Mouse (Mus musculus): ENCODE measurements around the gene Clec2g.
"Not testable (repeated sequence)": the region's sequence is repeated elsewhere in the genome, so short reads cannot be mapped to it uniquely, and the experiment has no call there.

Gene Clec2g

DNA sequence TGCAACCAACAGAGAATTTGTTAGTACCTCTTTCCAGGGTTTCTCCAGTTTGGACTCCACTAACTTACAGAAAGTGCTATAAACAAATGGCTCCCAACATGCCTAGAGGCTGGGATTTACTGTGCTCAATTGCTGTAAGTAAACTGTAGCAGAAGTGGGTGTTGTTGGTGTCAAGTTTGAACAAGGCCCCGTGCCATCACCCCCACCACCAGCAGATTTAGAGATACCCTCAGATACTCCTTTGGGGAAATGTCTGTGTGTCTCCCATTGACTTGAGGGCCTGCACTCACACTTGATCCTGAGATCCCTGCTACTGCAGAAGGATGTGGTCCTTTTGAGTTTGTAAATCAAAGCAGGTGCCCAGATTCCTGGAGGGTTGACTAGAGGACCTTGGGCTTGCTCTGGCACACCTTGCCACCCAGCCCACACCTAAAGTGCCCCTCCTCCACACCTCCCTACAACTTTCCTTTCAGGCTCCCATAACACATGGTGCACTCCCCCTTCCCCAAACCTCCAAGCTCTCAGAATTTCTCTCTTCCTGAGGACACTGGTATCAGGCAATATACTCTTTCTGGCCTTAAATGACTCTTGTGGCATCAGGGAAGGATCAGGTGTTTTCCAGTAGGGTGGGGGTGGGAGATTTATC, 37.3 kb downstream of the Clec2g start:
- no peak for DNase-seq (ENCODE audit: low spot score in 2 of 2)

GRCm38 (mm10) chr6:128972156-128972555, 38.0 kb downstream of the Clec2g start:
- no peak for DNase-seq (ENCODE audit: low spot score in 2 of 2)

DNA sequence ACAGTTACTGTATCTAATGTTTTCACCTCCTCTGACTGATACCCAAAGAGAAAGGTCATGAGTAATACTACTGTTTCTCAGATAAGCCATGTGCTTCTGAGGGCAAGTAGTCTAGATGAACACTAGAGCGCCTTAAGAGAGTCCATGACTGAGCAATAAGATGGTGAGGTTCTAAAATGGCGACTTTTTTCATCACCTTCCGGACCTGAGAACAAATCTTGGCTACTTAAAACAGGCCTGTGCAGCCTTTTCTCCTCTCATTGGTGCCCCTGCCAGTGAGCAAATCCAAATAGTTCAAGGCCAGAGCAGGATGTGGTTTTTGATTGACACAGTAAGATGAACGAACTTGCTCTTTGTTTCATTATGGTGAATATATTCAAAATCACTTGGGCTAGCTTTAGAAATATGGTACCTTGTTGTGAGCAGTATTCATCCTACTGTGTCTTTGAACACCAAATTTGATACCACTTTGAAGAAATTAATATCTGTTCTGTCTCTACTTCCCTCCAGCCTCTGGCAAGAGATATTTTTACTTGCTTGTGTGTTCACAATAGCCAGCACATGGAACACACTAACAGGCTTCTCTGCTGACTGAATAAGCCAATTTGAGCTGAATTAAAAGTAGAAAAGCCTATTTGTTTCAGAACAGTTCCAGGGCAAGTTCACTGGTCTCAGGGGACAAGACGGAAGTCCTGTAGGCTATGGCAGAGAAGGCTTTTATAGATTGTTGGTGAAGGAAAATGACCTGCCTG, 38.7 kb downstream of the Clec2g start:
- DNase-seq (ENCODE audit: low spot score in 2 of 2), result peak; percentile 48 to 52

DNA sequence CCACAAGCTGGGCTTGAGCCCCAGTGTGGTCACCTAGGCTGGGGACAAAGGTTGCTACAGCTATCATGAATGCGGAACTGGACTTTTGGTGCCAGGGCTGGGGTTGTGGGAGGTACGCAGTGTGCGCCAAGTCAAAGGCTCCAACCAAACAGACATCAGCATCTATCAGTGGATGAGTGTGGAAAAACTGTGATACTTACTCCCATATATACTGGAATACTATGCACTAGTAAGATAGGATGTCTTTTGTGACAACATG, 39.2 kb downstream of the Clec2g start:
- peak in 1 of 2 experiments; percentile 7 for DNase-seq (ENCODE audit: low spot score in 2 of 2)

GRCm38 (mm10) chr6:128974850-128975249, 40.7 kb downstream of the Clec2g start:
- peak; percentile 63 to 70 for DNase-seq (ENCODE audit: low spot score in 2 of 2)

DNA sequence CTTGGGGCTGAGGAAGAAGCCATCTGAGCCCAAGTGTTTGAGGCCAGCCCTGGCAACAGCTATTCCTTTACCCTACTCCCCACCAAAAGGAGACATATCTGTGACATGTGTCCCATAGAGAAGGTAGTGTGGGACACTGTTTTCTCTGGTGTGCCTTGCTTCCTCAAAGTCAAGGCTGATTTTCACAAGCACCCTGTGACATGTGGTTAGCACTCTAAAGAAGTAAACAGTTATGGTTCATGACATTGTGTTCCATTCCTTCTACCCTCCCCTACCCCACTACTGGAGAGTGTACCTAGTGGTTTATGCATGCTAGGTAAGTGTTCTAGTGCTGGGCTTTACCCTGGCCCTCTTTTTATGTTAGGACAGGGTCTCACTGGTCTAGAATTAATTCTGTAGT, 42.0 kb downstream of the Clec2g start:
- peak; percentile 69 to 73 for DNase-seq (ENCODE audit: low spot score in 2 of 2)

DNA sequence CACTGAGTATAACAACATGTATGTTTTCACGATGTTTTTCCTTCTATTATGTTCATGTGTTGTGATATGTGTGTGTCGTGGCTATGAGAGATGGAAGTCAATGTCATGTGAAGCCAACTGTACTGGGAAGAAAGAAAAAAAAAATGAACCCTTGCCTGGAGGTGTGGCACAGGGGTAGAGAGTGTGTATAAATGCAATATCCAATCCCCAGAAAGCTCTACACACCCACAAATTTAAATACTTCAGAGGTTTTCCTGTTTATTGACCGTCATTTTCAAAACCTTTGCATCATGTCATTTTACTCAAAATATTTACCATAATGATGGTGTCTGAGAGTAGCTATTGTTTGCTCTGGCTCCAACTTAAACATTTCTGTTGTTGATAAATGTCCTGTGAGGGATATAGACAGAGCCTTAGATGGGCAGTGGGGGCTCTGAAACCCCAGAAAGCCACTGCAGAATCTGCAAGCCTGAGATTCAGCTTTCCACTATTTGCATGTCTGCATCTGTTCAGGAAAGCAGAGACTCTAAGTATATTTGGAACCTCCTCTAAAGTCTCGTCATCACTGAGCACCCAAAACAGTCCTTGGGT, 47.9 kb downstream of the Clec2g start:
- not testable (repeated sequence) for DNase-seq (ENCODE audit: low spot score in 2 of 2)

- DNase-seq (ENCODE audit: low spot score in 2 of 2), result no peak
These were observed 58.2 kb downstream of the Clec2g start for GRCm38 (mm10) chr6:128992337-128992736.

- peak; percentile 28 to 44 for DNase-seq (ENCODE audit: low spot score in 2 of 2)
These were observed 58.6 kb downstream of the Clec2g start for GRCm38 (mm10) chr6:128992753-128993152.

GRCm38 (mm10) chr6:128993221-128993620, 59.0 kb downstream of the Clec2g start:
- no peak for DNase-seq (ENCODE audit: low spot score in 2 of 2)

GRCm38 (mm10) chr6:128994336-128994735, 60.2 kb downstream of the Clec2g start:
- no peak for DNase-seq (ENCODE audit: low spot score in 2 of 2)

GRCm38 (mm10) chr6:128994742-128995141, 60.6 kb downstream of the Clec2g start:
- DNase-seq (ENCODE audit: low spot score in 2 of 2), result no peak

GRCm38 (mm10) chr6:128995250-128996053, 61.3 kb downstream of the Clec2g start:
- no peak for DNase-seq (ENCODE audit: low spot score in 2 of 2)

DNA sequence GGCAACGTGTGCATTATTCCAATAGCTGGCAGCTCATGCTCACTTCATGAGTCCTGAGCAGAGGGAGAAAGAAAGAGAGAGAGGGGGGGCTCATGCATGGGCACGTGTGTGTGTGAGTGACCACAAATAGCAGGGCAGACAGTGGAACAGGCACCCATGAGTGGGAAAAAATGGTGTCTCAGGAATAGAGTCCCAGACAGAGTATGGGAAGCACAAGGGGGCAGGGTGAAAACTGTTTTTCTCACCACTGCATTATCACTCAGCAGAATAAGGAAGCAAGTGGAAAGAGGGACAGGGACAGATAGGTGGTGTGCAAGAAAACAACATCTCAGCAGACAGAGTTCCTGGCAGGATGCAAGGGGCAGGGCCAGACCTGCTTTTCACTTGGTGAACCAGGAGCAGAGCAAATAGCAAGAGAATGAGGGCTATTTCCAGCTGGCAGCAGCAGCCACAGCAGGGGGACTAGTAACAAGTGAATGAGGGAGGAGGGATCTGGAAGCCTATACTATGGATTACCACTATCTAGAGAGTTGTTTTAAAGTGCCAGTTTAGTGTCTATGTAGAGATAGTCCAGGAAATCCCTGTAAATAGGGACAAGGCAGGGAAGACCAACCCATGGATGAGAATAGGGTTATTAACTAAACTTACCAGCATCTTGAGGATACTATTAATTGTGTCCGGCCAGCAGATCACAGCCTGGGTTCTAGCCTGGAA, 62.0 kb downstream of the Clec2g start:
- no peak for DNase-seq (ENCODE audit: low spot score in 2 of 2)

DNA sequence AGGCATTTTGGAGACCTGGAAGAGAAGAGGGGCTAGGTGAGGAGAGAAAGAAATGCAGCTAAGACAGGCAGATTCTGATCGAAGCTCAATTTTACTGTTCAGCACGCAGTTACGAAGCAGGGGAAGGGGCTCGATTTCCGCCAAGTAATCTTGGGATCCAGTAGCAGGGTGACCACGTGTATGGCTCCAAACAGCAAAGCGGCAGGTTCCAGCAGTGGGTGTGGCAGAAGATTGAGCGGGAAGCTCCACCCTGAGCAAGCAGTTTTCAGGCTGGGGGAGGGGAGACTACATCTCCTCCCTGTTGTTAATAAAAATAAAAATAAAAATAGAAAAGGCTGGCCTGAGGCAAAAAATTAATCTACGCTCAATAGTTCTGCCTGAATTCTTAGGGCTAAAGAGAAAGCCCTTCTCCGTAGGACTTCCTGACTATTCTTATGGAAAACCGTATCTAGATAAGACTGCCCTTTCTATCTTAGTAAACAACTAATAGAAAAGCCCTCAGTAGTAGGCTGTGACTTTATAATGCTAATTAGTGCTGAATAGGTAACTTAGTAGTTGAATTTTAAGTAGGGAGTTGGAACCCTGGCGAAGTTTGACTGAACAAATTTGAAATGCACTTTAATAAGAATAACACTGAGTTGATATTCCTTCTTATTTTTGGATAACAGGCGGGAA, 62.7 kb downstream of the Clec2g start:
- DNase-seq (ENCODE audit: low spot score in 2 of 2), result no peak

DNA sequence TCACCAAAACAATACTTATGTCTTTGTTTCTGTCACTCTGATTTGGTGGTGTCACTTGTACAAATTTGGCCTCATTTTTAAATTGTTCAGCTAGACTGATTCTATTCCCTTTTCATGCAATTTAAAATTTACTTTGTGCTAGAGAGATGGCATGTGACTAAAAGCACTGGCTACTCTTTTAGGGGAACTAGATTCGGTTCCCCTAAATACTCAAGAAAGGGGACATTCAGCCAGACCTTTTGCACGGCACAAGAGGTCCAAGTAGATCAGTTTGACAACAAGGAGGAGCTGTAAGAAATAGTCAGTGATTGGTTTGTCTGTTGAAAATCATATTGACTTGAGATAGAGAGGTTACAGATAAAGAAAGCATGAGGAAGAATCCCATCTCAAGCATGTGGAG, 67.2 kb downstream of the Clec2g start:
- no peak for DNase-seq (ENCODE audit: low spot score in 2 of 2)

- no peak for DNase-seq (ENCODE audit: low spot score in 2 of 2)
These were observed 74.4 kb downstream of the Clec2g start for GRCm38 (mm10) chr6:129008552-129008951.

DNA sequence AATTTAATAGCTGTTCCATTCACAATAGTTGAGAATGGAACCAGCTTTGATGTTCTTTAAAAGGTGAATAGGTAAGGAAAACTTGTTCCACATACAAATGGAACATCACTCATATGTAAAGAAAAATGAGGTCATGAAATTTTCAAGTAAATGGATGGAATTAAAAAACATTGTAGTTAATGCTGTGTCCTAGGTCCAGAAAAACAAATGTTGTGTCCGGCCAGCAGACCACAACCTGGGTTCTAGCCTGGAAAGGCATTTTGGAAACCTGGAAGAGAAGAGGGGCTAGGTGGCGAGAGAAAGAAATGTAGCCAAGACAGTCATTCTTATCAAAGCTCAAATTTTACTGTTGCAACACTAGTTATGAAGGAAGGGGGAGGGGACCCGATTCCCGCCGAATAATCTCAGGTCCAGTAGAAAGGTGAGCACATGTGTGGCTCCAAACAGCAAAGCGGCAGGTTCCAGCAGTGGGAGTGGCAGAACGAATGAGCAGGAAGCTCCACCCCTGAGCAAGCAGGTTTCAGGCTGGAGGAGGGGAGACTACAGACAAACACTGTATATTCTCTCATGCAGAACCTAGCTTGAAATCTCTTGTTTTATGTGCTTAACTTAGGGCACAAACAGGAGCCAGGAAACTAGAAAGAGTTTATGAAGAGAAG, 75.8 kb downstream of the Clec2g start:
- not testable (repeated sequence) for DNase-seq (ENCODE audit: low spot score in 2 of 2)

DNA sequence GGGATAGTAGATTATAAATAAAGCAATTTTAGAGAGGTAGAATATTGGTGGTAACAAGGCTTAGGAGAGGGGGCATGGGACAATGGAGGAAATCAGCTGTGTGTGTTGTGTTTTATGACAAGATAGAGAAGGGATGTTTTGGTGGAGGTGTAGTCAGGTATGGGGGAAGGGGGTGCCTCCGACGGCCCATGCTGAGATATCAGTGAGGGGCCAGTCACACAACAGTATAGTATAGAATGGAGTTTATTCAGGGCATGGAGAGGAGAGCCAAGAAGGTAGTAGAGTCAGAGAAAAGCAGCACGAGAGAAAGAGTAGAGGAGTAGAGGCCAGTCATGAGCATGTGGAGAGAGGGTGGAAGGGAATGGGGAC, 76.3 kb downstream of the Clec2g start:
- DNase-seq (ENCODE audit: low spot score in 2 of 2), result no peak

DNA sequence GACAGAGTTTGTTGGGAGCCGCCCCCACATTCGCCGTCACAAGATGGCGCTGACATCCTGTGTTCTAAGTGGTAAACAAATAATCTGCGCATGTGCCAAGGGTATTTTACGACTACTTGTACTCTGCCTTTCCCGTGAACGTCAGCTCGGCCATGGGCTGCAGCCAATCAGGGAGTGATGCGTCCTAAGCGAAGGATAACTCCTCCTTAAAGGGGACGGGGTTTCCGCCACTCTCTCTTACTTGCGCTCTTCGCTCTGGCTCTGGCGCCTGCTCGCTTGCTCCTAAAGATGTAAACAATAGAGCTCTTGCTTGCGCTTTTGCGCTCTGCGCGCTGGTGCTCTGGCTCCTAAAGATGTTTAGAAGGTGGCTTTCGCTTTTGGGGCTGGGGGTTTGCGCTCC, 77.8 kb downstream of the Clec2g start:
- not testable (repeated sequence) for DNase-seq (ENCODE audit: low spot score in 2 of 2)

DNA sequence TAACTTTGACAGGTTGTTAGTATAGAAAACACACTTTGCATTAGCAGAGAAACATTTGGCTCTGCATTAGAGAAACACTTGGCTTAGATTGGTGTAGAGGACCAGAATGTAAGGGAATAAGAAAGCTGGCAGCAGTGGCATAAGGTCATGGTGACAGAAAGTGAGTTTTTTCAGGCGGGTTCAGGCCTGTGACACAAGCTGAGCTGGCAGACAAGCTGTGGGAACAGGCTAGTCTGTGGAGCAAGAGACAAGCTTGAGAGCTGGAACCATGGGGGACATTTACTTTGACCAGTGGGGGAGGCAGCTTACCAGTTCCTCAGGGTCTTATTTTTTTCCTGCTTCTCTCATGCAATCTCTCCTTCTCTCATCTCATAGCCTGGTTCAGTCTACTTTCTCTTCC, 78.8 kb downstream of the Clec2g start:
- DNase-seq (ENCODE audit: low spot score in 2 of 2), result no peak

Data from spleen, postnatal 36 days (tissue).